Mouse (Mus musculus): ENCODE measurements around the gene Prkce.

- TF ChIP-seq USF1 (IDR thresholded peaks at IDR 0.05; ENCODE audit: low read depth) (no peak), MAX (IDR thresholded peaks at IDR 0.05; ENCODE audit: low read depth) (no peak), TCF12 (IDR thresholded peaks at IDR 0.05; ENCODE audit: insufficient read depth, poor library complexity, severe bottlenecking) (no peak), POLR2AphosphoS2 (IDR thresholded peaks at IDR 0.05; ENCODE audit: insufficient read length, low read depth) (no peak), POLR2A (IDR thresholded peaks at IDR 0.05; ENCODE audit: insufficient read length, low read depth) (no peak), E2F4 (IDR thresholded peaks at IDR 0.05; ENCODE audit: insufficient read depth) (no peak), MYOG (IDR thresholded peaks at IDR 0.05; ENCODE audit: control insufficient read depth in 1 of 3, insufficient read depth in 1 of 3, insufficient read length in 2 of 3, low read depth in 2 of 3) (no peak), MYOD1 (IDR thresholded peaks at IDR 0.05; ENCODE audit: control insufficient read depth in 1 of 3, insufficient read length in 2 of 3, low read depth in 2 of 3) (no peak)
Measured at GRCm38 (mm10) chr17:86656369-86656768, 488.8 kb downstream of the Prkce start.
